Mouse (Mus musculus) stomach, postnatal 0 days (tissue): ENCODE data around the gene Jund. TPM values are rescaled to one million over a fixed set of nuclear protein-coding genes. Genes with fewer than 3 reads are reported as not detected.

Source experiments
- ATAC-seq: fragments of 200-750 bp; cut with Nextera tagmentation; 2 replicates; pipeline ENCODE4 v1.8.0; 2017; ENCODE audit not compliant: low FRiP score, low TSS enrichment
- DNase-seq: peaks from one replicate; pipeline ENCODE4 v3.0.0-alpha.2; 2016; ENCODE audit warnings: low spot score
- H3K27ac ChIP-seq: fragments of 300-500 bp; sonication (generic); replicated peaks from 2 replicates; pipeline ENCODE4 v1.5.1; 2014; ENCODE audit warnings: mild to moderate bottlenecking, control low read depth
- H3K27me3 ChIP-seq: fragments of 300-500 bp; sonication (generic); 2 replicates; pipeline ENCODE4 v1.6.1; 2014; ENCODE audit warnings: low read length; ENCODE audit not compliant: control insufficient read depth, insufficient read depth
- H3K36me3 ChIP-seq: fragments of 300-500 bp; sonication (generic); 2 replicates; pipeline ENCODE4 v1.6.1; 2014; ENCODE audit warnings: low read length, mixed read lengths; ENCODE audit not compliant: control insufficient read depth, insufficient read depth
- H3K4me1 ChIP-seq: fragments of 300-500 bp; sonication (generic); replicated peaks from 2 replicates; pipeline ENCODE4 v1.6.1; 2014; ENCODE audit warnings: antibody characterized with exemption; ENCODE audit not compliant: control insufficient read depth, insufficient read depth
- H3K4me2 ChIP-seq: fragments of 300-500 bp; sonication (generic); replicated peaks from 2 replicates; pipeline ENCODE4 v1.6.1; 2014; ENCODE audit warnings: low read depth, mild to moderate bottlenecking, control low read depth, moderate library complexity
- H3K4me3 ChIP-seq: fragments of 300-500 bp; sonication (generic); 2 replicates; pipeline ENCODE4 v1.5.1; 2014; ENCODE audit warnings: low read depth, low read length, control low read depth
- H3K9ac ChIP-seq: fragments of 300-500 bp; sonication (generic); 2 replicates; pipeline ENCODE4 v1.6.1; 2014; ENCODE audit warnings: mild to moderate bottlenecking, low read length, control low read depth, mixed read lengths
- H3K9me3 ChIP-seq: fragments of 300-500 bp; sonication (generic); 2 replicates; pipeline ENCODE4 v1.6.1; 2016; ENCODE audit warnings: low read length; ENCODE audit not compliant: control insufficient read depth
- CTCF ChIP-seq: IDR thresholded peaks from 2 replicates; pipeline ENCODE4 v1.5.1; 2016; ENCODE audit warnings: antibody characterized with exemption, low read depth, mild to moderate bottlenecking, moderate library complexity
- EP300 ChIP-seq: optimal IDR thresholded peaks from 2 replicates; pipeline ENCODE3; 2016; ENCODE audit warnings: antibody characterized with exemption
- WGBS: fragments of 180-500 bp; shearing (Covaris S2); extraction: QIAGEN DNeasy Blood & Tissue Kit; methylation state at CpG from one replicate; pipeline ENCODE4 v1.1.7; 2014; 5-methylcytosine and 5-hydroxymethylcytosine counted together
- polyA plus RNA-seq: library from polyadenylated mRNA; unstranded; fragments of >200 nt; fragmentation: Nextera tagmentation; extraction: Ambion mirVana; gene quantifications from 2 replicates; pipeline ENCODE4 v1.2.1, GENCODE M21; 2015

The Jund gene
- polyA plus RNA-seq, 1 experiment from 2014 or later = 78.3 TPM

DNA sequence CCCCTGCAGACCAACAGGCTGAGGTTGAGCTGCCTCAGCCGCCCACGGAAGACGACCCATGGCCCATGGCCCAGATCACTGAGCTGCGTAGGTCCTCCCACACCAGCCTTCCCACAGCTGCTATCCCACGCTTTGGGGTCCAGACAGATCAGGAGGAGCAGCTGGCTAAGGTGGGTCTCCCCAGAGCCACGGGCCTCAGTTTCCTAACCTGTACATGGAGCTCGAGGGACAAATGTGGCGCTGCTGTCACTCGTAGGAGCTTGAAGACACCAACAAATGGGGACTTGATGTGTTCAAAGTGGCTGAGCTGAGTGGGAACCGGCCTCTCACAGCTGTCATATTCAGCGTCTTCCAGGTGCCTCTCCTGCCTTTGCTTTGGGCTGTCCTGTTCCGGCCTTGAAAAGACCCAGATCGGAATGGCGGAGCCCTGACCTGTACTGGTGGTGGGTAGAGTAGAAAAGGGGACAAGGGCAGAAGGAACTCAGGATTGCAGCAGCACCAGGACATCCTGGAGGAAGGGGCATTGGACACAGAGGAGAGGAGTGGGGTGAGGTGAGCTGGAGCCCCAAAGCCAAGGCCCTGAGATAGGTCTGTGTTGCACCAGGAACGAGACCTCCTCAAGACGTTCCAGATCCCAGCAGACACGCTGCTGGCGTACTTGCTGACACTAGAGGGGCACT is 48.6 kb downstream of the Jund start:
- no peak overlapping the region for H3K9ac ChIP-seq
- DNase-seq (no peak), ATAC-seq (no peak)
- H3K36me3 ChIP-seq = no peaks in the 10 kb centered on the region
- no peak overlapping the region for H3K27ac ChIP-seq
- H3K4me3 ChIP-seq = no peak overlapping the region
- no peaks in the 10 kb centered on the region for H3K9me3 ChIP-seq
- H3K27me3 ChIP-seq = 0 out of 2 replicates have a peak, but pooled peaks cover 4% of the 10 kb centered on the region
- H3K4me1 ChIP-seq = 0 out of 2 replicates have a peak, but pooled peaks cover 3% of the 10 kb centered on the region
- 82% methylated on average over 18 of the region's 18 CpGs for WGBS
- no peak overlapping the region for H3K4me2 ChIP-seq
- TF ChIP-seq EP300 = no peak
- TF ChIP-seq CTCF = no peak

DNA sequence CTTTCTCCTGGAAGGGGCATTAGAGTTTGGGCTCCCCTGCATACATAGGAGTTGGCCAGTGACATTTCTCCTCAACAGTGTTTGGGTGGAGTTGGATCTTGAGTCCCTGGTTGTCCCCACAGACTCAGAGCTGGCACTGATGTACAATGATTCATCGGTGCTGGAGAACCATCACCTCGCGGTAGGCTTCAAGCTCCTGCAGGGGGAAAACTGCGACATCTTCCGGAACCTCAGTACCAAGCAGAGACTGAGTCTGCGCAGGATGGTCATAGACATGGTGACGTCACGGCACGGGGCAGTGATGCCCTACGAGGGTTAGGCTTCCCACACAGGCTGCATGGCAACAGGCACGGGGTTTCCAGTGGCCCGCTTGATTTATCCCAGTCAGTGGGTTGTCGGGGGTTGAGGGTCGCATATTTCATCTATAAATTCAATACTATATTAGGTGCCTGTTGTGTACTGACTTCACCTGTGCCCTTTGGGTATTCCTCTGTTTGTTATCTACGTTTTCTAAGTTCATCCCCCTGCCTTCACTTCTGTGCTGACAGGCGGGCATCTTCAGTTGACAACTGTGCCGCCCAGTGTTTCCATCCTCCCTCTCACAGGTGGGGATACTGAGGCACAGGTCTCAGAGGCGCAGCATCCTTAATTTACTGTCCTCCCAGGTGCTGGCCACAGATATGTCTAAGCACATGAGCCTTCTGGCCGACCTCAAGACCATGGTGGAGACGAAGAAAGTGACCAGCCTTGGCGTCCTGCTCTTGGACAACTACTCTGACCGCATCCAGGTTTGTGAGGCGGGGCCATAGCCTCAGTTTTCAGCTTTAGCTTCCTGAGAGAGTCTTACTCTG is 49.7 kb downstream of the Jund start:
- 85% methylated on average over 23 of the region's 23 CpGs for WGBS
- no peaks in the 10 kb centered on the region for H3K27me3 ChIP-seq
- no peak overlapping the region for H3K4me3 ChIP-seq
- H3K4me2 ChIP-seq = no peak overlapping the region
- no peak overlapping the region for H3K9ac ChIP-seq
- H3K36me3 ChIP-seq = no peaks in the 10 kb centered on the region
- DNase-seq (peak; percentile 11), ATAC-seq (no peak)
- no peaks in the 10 kb centered on the region for H3K9me3 ChIP-seq
- 0 out of 2 replicates have a peak, but pooled peaks cover 5% of the 10 kb centered on the region for H3K4me1 ChIP-seq
- no peak overlapping the region for H3K27ac ChIP-seq
- TF ChIP-seq EP300 = no peak
- no peak for TF ChIP-seq CTCF

DNA sequence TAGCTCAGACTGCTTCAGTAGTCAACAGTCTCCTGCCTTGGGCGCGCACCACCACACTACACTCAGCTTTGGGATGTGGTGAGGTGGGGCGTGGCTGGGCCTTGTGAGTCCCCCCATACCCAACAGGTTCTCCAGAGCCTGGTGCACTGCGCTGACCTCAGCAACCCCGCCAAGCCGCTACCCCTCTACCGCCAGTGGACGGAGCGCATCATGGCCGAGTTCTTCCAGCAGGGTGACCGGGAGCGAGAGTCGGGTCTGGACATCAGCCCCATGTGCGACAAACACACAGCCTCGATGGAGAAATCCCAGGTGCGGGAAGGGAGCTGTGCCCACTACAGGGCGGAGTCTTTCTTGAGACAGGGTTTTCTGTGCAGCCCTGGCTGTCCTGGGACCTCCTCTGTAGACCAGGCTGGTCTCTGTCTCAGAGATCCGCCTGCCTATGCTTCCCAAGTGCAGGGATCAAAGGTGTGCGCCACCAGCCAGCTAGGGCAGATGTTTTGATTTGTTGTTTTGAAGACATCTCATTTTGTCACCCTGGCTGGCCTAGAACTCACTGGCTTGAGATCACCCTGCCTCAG is 50.4 kb downstream of the Jund start:
- DNase-seq (peak; percentile 12), ATAC-seq (no peak)
- no peak for TF ChIP-seq EP300
- no peak for TF ChIP-seq CTCF
- H3K4me1 ChIP-seq = 0 out of 2 replicates have a peak, but pooled peaks cover 2% of the 10 kb centered on the region
- 77% methylated on average over 19 of the region's 19 CpGs for WGBS
- no peaks in the 10 kb centered on the region for H3K27me3 ChIP-seq
- H3K9me3 ChIP-seq = no peaks in the 10 kb centered on the region
- no peak overlapping the region for H3K9ac ChIP-seq
- no peaks in the 10 kb centered on the region for H3K36me3 ChIP-seq
- H3K27ac ChIP-seq = no peak overlapping the region
- H3K4me2 ChIP-seq = no peak overlapping the region
- no peak overlapping the region for H3K4me3 ChIP-seq

Other genes with a start within 250 kb of the Jund start
- 10.4 and 12.4 TPM in 2 replicates for gene Klhl26, start 222.0 kb upstream of the Jund start, polyA plus RNA-seq
- 2.4 and 2.8 TPM in 2 replicates for gene Tmem59l, start 211.6 kb upstream of the Jund start, polyA plus RNA-seq
- gene Crlf1, start 205.8 kb upstream of the Jund start, polyA plus RNA-seq = 5.8 and 6.5 TPM in 2 replicates
- 119 and 122 TPM in 2 replicates for gene Rex1bd, start 192.2 kb upstream of the Jund start, polyA plus RNA-seq
- 951 and 966 TPM in 2 replicates for gene Uba52, start 188.1 kb upstream of the Jund start, polyA plus RNA-seq
- gene Fkbp8, start 171.2 kb upstream of the Jund start, polyA plus RNA-seq = 179 and 188 TPM in 2 replicates
- 47.1 and 54.6 TPM in 2 replicates for gene Kxd1, start 171.0 kb upstream of the Jund start, polyA plus RNA-seq
- 11.1 and 13.5 TPM in 2 replicates for gene Ell, start 159.5 kb upstream of the Jund start, polyA plus RNA-seq
- gene Isyna1, start 104.6 kb upstream of the Jund start, polyA plus RNA-seq = 37.4 and 39.3 TPM in 2 replicates
- 66.7 and 83.8 TPM in 2 replicates for gene Ssbp4, start 90.1 kb upstream of the Jund start, polyA plus RNA-seq
- 2.3 and 2.7 TPM in 2 replicates for gene Lrrc25, start 82.8 kb upstream of the Jund start, polyA plus RNA-seq
- 0.30 and 0.33 TPM in 2 replicates for gene Gdf15, start 66.5 kb upstream of the Jund start, polyA plus RNA-seq
- 23.3 and 25.2 TPM in 2 replicates for gene Pgpep1, start 38.6 kb upstream of the Jund start, polyA plus RNA-seq
- 141 and 147 TPM in 2 replicates for gene Lsm4, start 25.7 kb upstream of the Jund start, polyA plus RNA-seq
- 0.05 TPM in 1 of 2 replicates, not detected in the other for gene Iqcn, start 4.5 kb downstream of the Jund start, polyA plus RNA-seq
- gene Gm3336, start 19.6 kb downstream of the Jund start, polyA plus RNA-seq = 29.7 and 32.2 TPM in 2 replicates
- gene Pde4c, start 24.8 kb downstream of the Jund start, polyA plus RNA-seq = 0.27 and 0.35 TPM in 2 replicates
- gene Rab3a, start 55.7 kb downstream of the Jund start, polyA plus RNA-seq = 18.9 and 19.0 TPM in 2 replicates
- gene Mpv17l2, start 62.0 kb downstream of the Jund start, polyA plus RNA-seq = 77.3 and 80.1 TPM in 2 replicates
- 36.8 and 39.0 TPM in 2 replicates for gene Pik3r2, start 77.8 kb downstream of the Jund start, polyA plus RNA-seq
- 5.6 and 5.7 TPM in 2 replicates for gene Mast3, start 106.1 kb downstream of the Jund start, polyA plus RNA-seq
- gene Il12rb1, start 109.5 kb downstream of the Jund start, polyA plus RNA-seq = 0.19 and 0.29 TPM in 2 replicates
- 6.6 and 6.8 TPM in 2 replicates for gene Arrdc2, start 140.8 kb downstream of the Jund start, polyA plus RNA-seq
- 0.64 and 0.72 TPM in 2 replicates for gene Kcnn1, start 164.3 kb downstream of the Jund start, polyA plus RNA-seq
- gene Ccdc124, start 175.0 kb downstream of the Jund start, polyA plus RNA-seq = 73.2 and 74.1 TPM in 2 replicates
- 42.8 and 58.5 TPM in 2 replicates for gene Slc5a5, start 193.8 kb downstream of the Jund start, polyA plus RNA-seq
- 4,207 and 4,214 TPM in 2 replicates for gene Rpl18a, start 198.5 kb downstream of the Jund start, polyA plus RNA-seq
- gene Map1s, start 207.0 kb downstream of the Jund start, polyA plus RNA-seq = 15.2 and 15.6 TPM in 2 replicates